Mouse (Mus musculus) forebrain, postnatal 0 days (tissue): Measurements from ENCODE around the gene Grip2. TPM values are rescaled to one million over a fixed set of nuclear protein-coding genes. Genes with fewer than 3 reads are reported as not detected.

Experiments
- ATAC-seq: fragments of 200-750 bp; cut with Nextera tagmentation; 2 replicates; pipeline ENCODE4 v1.8.0; 2017; ENCODE audit warnings: mild to moderate bottlenecking, moderate library complexity
- DNase-seq: peaks from one replicate; pipeline ENCODE4 v3.0.0-alpha.2; 2015
- H3K27ac ChIP-seq: fragments of 300-500 bp; sonication (generic); 2 replicates; pipeline ENCODE4 v1.5.1; 2014; ENCODE audit warnings: low read depth, mild to moderate bottlenecking, antibody characterized with exemption, low read length, moderate library complexity, mixed read lengths
- H3K27me3 ChIP-seq: fragments of 300-500 bp; sonication (generic); 2 replicates; pipeline ENCODE4 v1.6.1; 2014; ENCODE audit warnings: mild to moderate bottlenecking, low read length, mixed read lengths; ENCODE audit not compliant: insufficient read depth
- H3K36me3 ChIP-seq: fragments of 300-500 bp; sonication (generic); 2 replicates; pipeline ENCODE4 v1.6.1; 2014; ENCODE audit warnings: mild to moderate bottlenecking, moderate library complexity; ENCODE audit not compliant: insufficient read depth
- H3K4me1 ChIP-seq: fragments of 300-500 bp; sonication (generic); 2 replicates; pipeline ENCODE4 v1.6.1; 2014; ENCODE audit warnings: antibody characterized with exemption; ENCODE audit not compliant: insufficient read depth
- H3K4me2 ChIP-seq: fragments of 300-500 bp; sonication (generic); 2 replicates; pipeline ENCODE4 v1.6.1; 2014; ENCODE audit warnings: low read depth, mild to moderate bottlenecking, moderate library complexity
- H3K4me3 ChIP-seq: fragments of 300-500 bp; sonication (generic); 2 replicates; pipeline ENCODE4 v1.5.1; 2014; ENCODE audit warnings: low read depth, low read length, mixed read lengths
- H3K9ac ChIP-seq: fragments of 300-500 bp; sonication (generic); 2 replicates; pipeline ENCODE4 v1.6.1; 2014; ENCODE audit warnings: mild to moderate bottlenecking
- H3K9me3 ChIP-seq: fragments of 300-500 bp; sonication (generic); 2 replicates; pipeline ENCODE4 v1.6.1; 2016; ENCODE audit warnings: low read length
- CTCF ChIP-seq: sonication (generic); IDR thresholded peaks from 2 replicates; pipeline ENCODE4 v1.5.1; 2016; ENCODE audit warnings: antibody characterized with exemption, control low read depth, low read depth
- WGBS: fragments of 180-500 bp; shearing (Covaris S2); extraction: QIAGEN DNeasy Blood & Tissue Kit; methylation state at CpG from one replicate; pipeline ENCODE4 v1.1.7; 2014; 5-methylcytosine and 5-hydroxymethylcytosine counted together
- polyA plus RNA-seq: library from polyadenylated mRNA; unstranded; fragments of >200 nt; fragmentation: Nextera tagmentation; extraction: Ambion mirVana; gene quantifications from 2 replicates; pipeline ENCODE4 v1.2.1, GENCODE M21; 2015
- total RNA-seq: library from RNA; depleted of rRNA; stranded (reverse); fragments of >200 nt; gene quantifications from 2 replicates; pipeline ENCODE4 v1.2.3, GENCODE M21; 2014

Gene Grip2
- total and polyA plus RNA-seq, 2 experiments from 2014 or later: 7.8 to 19.9 TPM

DNA sequence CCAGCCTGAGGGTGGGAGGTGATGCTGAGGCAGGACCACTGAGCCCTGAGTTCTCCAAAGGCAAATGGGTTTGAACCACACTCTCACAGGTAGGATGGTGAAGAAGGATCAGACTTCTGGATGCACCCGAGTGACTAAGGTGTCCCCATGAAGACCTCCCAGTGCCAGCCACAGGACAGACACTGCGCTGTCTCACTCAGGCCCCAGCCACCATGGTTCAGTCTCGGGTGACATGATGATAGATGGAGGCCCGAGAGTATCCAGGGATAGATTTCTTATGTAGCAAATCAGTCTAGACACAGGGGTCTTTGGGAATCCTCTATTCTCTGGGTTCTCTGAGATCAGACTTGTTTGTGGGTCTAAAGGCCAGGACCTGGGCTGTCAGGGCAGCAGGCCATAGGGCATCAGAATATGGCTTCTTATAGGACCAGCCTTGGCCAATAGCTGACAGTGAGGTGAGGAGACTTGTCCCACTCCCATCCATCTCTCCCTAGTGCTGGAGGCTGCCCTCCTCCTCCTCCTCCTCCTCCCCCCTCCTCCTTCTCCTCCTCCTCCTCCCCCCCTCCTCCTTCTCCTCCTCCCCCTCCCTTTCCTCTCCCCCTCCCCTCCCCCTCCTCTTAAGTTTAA lies 106.3 kb downstream of the Grip2 start:
- Histone ChIP-seq H3K4me2 (peak overlapping the region; percentile 23; the same call in 1 of the 2 replicates), H3K27ac (peak overlapping the region; percentile 66), H3K27me3 (no peaks in the 10 kb centered on the region), H3K4me1 (peaks cover 24% of the 10 kb centered on the region), H3K4me3 (no peak overlapping the region), H3K9ac (peak overlapping the region; percentile 31; the same call in 1 of the 2 replicates), H3K36me3 (peaks cover 41% of the 10 kb centered on the region), H3K9me3 (no peaks in the 10 kb centered on the region)
- DNase-seq (no peak), ATAC-seq (peak; percentile 16; the same call in 1 of the 2 replicates)
- TF ChIP-seq CTCF: no peak
- 61% methylated on average over 4 of the region's 4 CpGs for WGBS

DNA sequence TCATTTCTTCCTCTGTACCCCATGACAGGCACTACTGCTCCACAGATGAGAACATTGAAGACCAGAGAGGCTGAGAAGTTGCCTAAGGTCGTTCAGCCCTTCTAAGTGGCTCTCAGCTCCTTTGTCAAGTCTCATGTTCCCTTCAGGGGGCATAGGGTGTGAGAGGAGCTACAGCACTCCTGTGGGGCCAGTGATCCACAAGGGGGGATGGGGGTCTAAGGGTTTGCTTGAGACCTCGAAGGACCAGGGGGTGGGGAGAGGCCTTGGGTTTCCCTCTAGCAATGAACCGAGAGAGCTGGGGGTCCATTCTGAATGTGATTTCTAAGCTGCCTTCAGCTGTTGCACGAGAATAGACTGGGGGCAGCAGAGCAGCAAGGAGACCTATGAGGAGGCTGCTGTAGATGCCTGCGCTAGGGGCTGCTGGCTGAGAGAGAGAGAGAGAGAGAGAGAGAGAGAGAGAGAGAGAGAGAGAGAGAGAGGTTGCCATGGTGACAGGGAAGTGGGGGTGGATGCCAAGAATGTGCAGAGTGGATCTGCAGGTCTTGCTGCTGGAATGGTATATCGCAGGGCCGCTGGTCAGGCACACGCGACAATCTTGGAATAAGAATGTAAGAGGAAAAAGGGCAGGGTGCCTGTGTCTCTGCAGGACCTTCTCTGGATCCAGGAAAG lies 107.1 kb downstream of the Grip2 start:
- peak; percentile 37 for TF ChIP-seq CTCF
- DNase-seq (peak; percentile 75), ATAC-seq (peak; percentile 91)
- H3K9me3 ChIP-seq: no peaks in the 10 kb centered on the region
- peaks cover 24% of the 10 kb centered on the region for H3K4me1 ChIP-seq
- no peak overlapping the region for H3K4me3 ChIP-seq
- no peaks in the 10 kb centered on the region for H3K27me3 ChIP-seq
- H3K9ac ChIP-seq: peak overlapping the region; percentile 31; the same call in 1 of the 2 replicates
- H3K27ac ChIP-seq: peak overlapping the region; percentile 66
- WGBS: 5% methylated on average over 9 of the region's 9 CpGs
- H3K4me2 ChIP-seq: peak overlapping the region; percentile 23; the same call in 1 of the 2 replicates
- peaks cover 38% of the 10 kb centered on the region for H3K36me3 ChIP-seq

DNA sequence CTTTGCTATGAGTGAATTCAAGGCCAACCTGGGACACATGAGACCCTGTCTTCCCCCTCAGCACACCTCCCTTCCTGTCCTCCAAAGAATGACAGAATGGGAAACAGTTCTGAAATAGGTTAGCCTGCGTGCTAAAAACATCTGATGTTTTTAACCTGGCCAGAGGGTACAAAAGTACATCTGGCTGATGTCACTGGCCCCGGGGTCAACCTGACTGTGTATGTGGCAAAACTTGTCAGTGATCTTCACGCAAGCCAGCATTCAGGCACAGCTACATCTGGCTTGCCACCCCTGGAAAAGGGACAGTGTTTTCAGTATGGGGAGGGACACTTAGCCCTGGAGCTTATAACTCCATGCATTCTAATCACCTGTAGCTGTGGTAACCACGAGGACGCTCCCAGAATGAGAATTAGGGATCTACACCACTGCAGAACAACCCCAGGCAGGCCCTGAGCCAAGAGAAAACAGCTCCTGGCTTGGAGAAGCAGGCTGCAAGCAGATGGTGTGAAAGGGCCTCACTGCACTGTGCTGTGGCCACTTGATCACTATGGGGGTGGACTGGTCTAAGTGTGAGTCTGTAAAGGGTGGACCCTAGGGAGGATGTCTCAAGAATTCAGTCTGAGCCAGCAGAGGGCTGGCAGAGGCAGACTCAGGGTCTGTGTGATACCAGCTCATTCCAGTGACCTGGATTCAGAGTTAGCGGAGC lies 107.9 kb downstream of the Grip2 start:
- DNase-seq (peak; percentile 65), ATAC-seq (peak; percentile 65)
- Histone ChIP-seq H3K9ac (no peak overlapping the region), H3K27me3 (no peaks in the 10 kb centered on the region), H3K27ac (peak overlapping the region; percentile 65), H3K9me3 (no peaks in the 10 kb centered on the region), H3K4me2 (no peak overlapping the region), H3K4me1 (peaks cover 24% of the 10 kb centered on the region), H3K36me3 (peaks cover 35% of the 10 kb centered on the region), H3K4me3 (no peak overlapping the region)
- 36% methylated on average over 6 of the region's 6 CpGs for WGBS
- TF ChIP-seq CTCF: no peak

- 39% methylated on average over 3 of the region's 3 CpGs for WGBS
- no peak for TF ChIP-seq CTCF
- H3K4me2 ChIP-seq: no peak overlapping the region
- peaks cover 24% of the 10 kb centered on the region for H3K4me1 ChIP-seq
- no peaks in the 10 kb centered on the region for H3K27me3 ChIP-seq
- peaks cover 29% of the 10 kb centered on the region for H3K36me3 ChIP-seq
- no peak overlapping the region for H3K4me3 ChIP-seq
- peak overlapping the region; percentile 65 for H3K27ac ChIP-seq
- DNase-seq (no peak), ATAC-seq (no peak)
- no peaks in the 10 kb centered on the region for H3K9me3 ChIP-seq
- H3K9ac ChIP-seq: no peak overlapping the region
Measured at GRCm38 (mm10) chr6:91718603-91719002, 108.4 kb downstream of the Grip2 start.

- ATAC-seq: no peak
- H3K27ac ChIP-seq: 0 out of 2 replicates have a peak overlapping the region, but pooled peaks have one; percentile 65
- H3K4me3 ChIP-seq: no peak overlapping the region
- no peak for TF ChIP-seq CTCF
- H3K4me2 ChIP-seq: no peak overlapping the region
- no peak overlapping the region for H3K9ac ChIP-seq
- H3K27me3 ChIP-seq: no peaks in the 10 kb centered on the region
- DNase-seq: no peak
- 71% methylated on average over 2 of the region's 2 CpGs for WGBS
- H3K9me3 ChIP-seq: no peaks in the 10 kb centered on the region
- H3K4me1 ChIP-seq: peaks cover 24% of the 10 kb centered on the region
- peaks cover 23% of the 10 kb centered on the region for H3K36me3 ChIP-seq
Measured at GRCm38 (mm10) chr6:91718067-91718466, 109.0 kb downstream of the Grip2 start.

- H3K4me1 ChIP-seq: peaks cover 26% of the 10 kb centered on the region
- H3K4me2 ChIP-seq: no peak overlapping the region
- no peaks in the 10 kb centered on the region for H3K27me3 ChIP-seq
- no peak overlapping the region for H3K27ac ChIP-seq
- no peak overlapping the region for H3K9ac ChIP-seq
- ATAC-seq (no peak), DNase-seq (no peak)
- H3K36me3 ChIP-seq: peaks cover 21% of the 10 kb centered on the region
- no peaks in the 10 kb centered on the region for H3K9me3 ChIP-seq
- no peak for TF ChIP-seq CTCF
- WGBS: 74% methylated on average over 6 of the region's 6 CpGs
- H3K4me3 ChIP-seq: no peak overlapping the region
Measured at GRCm38 (mm10) chr6:91715988-91716810, 110.9 kb downstream of the Grip2 start.
